Mouse (Mus musculus) heart, embryonic 10.5 days (tissue): ENCODE data around the gene Usp18. TPM values are rescaled to one million over a fixed set of nuclear protein-coding genes. Genes with fewer than 3 reads are reported as not detected.

Experiments
- polyA plus RNA-seq: library from polyadenylated mRNA; unstranded; fragments of >200 nt; fragmentation: Nextera tagmentation; extraction: Ambion mirVana; gene quantifications from 2 replicates; pipeline ENCODE4 v1.2.1, GENCODE M21; 2016

Usp18 gene
- polyA plus RNA-seq, 1 experiment from 2014 or later = 1.5 TPM

Other genes starting within 250 kb of the Usp18 start
- 25.8 and 37.3 TPM in 2 replicates for gene Mical3, start 114.9 kb upstream of the Usp18 start, polyA plus RNA-seq
- gene Pex26, start 62.2 kb upstream of the Usp18 start, polyA plus RNA-seq = 5.1 and 6.6 TPM in 2 replicates
- 0.95 and 2.3 TPM in 2 replicates for gene Tuba8, start 35.2 kb upstream of the Usp18 start, polyA plus RNA-seq
- 10.9 and 12.2 TPM in 2 replicates for gene Slc6a13, start 54.3 kb downstream of the Usp18 start, polyA plus RNA-seq
- 0.25 TPM in 1 of 2 replicates, not detected in the other for gene Slc6a12, start 97.2 kb downstream of the Usp18 start, polyA plus RNA-seq
- gene Iqsec3, start 227.8 kb downstream of the Usp18 start, polyA plus RNA-seq = 0.03 TPM in 1 of 2 replicates, not detected in the other